Mouse (Mus musculus) cortical plate, adult 2 months (tissue): ENCODE data around the gene Six1.

Experiments
- CTCF ChIP-seq: fragments of 200-500 bp; IDR thresholded peaks from 2 replicates; pipeline ENCODE4 v1.5.1; 2011; ENCODE audit warnings: mild to moderate bottlenecking, control low read depth, low read length; ENCODE audit not compliant: insufficient read depth; ENCODE audit errors: extremely low read depth
- POLR2A ChIP-seq: fragments of 200-500 bp; IDR thresholded peaks from 2 replicates; pipeline ENCODE4 v1.6.1; 2011; ENCODE audit warnings: mild to moderate bottlenecking, low read length, control low read depth; ENCODE audit not compliant: insufficient read depth; ENCODE audit errors: extremely low read depth

DNA sequence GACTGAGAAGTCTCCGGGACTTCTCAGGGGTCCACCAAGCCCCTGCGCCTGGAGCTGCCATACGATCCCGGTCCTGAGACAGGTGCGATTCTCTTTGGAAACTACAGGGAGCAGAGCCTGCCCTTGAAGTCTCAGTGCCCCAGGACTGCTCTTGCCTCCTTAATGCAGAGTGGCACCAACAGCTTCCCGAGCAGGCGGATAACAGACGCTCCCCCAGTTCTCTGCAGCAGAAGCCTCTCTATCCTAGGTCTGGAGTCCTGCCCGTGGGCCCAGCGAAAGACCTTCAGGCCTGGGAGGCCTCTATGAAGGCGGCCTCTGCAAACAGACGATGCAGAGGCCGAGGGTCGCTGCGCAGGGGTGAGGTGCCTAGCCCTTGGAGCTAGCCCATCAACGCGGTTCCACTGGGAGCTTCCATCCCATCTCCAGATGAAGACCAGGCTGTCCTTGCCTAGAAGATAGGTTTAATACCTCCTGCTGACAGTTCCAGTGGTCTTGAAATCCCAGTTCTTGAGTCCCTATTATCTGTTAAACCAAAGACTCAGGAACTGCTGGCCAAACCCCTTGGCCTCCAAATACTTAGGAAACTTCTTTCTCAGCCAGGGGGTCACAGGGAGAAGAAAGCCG, 13.6 kb downstream of the Six1 start:
- TF ChIP-seq POLR2A (no peak), CTCF (no peak)
